Mouse (Mus musculus): ENCODE measurements at regions not wholly inside any gene's neighbourhood (a gene's known extent, or its start where the extent isn't known, plus 50 kb on each side); places are given as distances from the start of the nearest gene placed in this dataset.

GRCm38 (mm10) chr5:119518506-119519252 lies 151.8 kb upstream of the Tbx3 start:
- Histone ChIP-seq H3K4me3 (no peak overlapping the region), H3K4me2 (ENCODE audit: low read depth) (no peak overlapping the region), H3K79me2 (ENCODE audit: control insufficient read depth, insufficient read depth) (no peaks in the 10 kb centered on the region), H3K36me3 (ENCODE audit: control insufficient read depth, insufficient read depth) (no peaks in the 10 kb centered on the region), H3ac (ENCODE audit: control insufficient read depth, insufficient read length) (no peak overlapping the region), H3K27me3 (ENCODE audit: control insufficient read depth, insufficient read depth, insufficient read length) (no peaks in the 10 kb centered on the region)
- TF ChIP-seq TCF12 (IDR thresholded peaks at IDR 0.05; ENCODE audit: insufficient read depth, poor library complexity, severe bottlenecking) (no peak), MYOG (IDR thresholded peaks at IDR 0.05; ENCODE audit: control insufficient read depth in 1 of 3, insufficient read depth in 1 of 3, insufficient read length in 2 of 3, low read depth in 2 of 3) (no peak), MAX (IDR thresholded peaks at IDR 0.05; ENCODE audit: low read depth) (no peak), SRF (IDR thresholded peaks at IDR 0.05; ENCODE audit: control insufficient read depth, insufficient read length, low read depth) (no peak), MYOD1 (IDR thresholded peaks at IDR 0.05; ENCODE audit: control insufficient read depth in 1 of 3, insufficient read length in 2 of 3, low read depth in 2 of 3) (no peak), REST (IDR thresholded peaks at IDR 0.05; ENCODE audit: insufficient read depth, insufficient read length) (no peak), TCF3 (IDR thresholded peaks at IDR 0.05; ENCODE audit: insufficient read length, low read depth) (no peak), USF1 (IDR thresholded peaks at IDR 0.05; ENCODE audit: low read depth) (no peak), CEBPB (IDR thresholded peaks at IDR 0.05; ENCODE audit: insufficient read depth, poor library complexity, severe bottlenecking) (no peak)

DNA sequence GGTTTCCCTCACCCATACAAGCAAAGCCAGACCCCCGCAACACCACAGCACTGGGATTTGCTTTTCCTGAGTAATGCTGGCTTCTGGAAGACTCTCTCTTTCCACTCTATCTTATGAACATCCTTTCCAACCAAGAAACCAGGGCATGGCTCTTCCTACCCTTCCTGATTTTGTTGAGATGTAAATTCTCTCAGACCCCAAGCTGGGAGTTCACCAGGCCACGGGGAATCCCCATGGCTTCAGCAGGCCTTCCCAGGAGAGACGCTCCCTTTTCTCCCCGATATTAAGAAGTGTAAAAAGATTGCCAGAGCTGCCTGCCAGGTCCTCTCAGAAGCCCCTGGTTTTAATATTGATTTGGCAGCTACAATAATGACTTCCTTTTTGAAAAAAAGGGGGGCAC lies 146.3 kb upstream of the Tbx3 start:
- no peaks in the 10 kb centered on the region for H3K79me2 ChIP-seq (ENCODE audit: control insufficient read depth, insufficient read depth)
- no peak overlapping the region for H3ac ChIP-seq (ENCODE audit: control insufficient read depth, insufficient read length)
- H3K27me3 ChIP-seq (ENCODE audit: control insufficient read depth, insufficient read depth, insufficient read length): no peaks in the 10 kb centered on the region
- TF ChIP-seq TCF12 (IDR thresholded peaks at IDR 0.05; ENCODE audit: insufficient read depth, poor library complexity, severe bottlenecking): no peak
- TF ChIP-seq POLR2AphosphoS2 (IDR thresholded peaks at IDR 0.05; ENCODE audit: insufficient read length, low read depth): no peak
- TF ChIP-seq SRF (IDR thresholded peaks at IDR 0.05; ENCODE audit: control insufficient read depth, insufficient read length, low read depth): no peak
- TF ChIP-seq TCF3 (IDR thresholded peaks at IDR 0.05; ENCODE audit: insufficient read length, low read depth): no peak
- TF ChIP-seq REST (IDR thresholded peaks at IDR 0.05; ENCODE audit: insufficient read depth, insufficient read length): no peak
- no peak for TF ChIP-seq POLR2A (IDR thresholded peaks at IDR 0.05; ENCODE audit: insufficient read length, low read depth)
- TF ChIP-seq MAX (IDR thresholded peaks at IDR 0.05; ENCODE audit: low read depth): no peak
- no peak for TF ChIP-seq MYOG (IDR thresholded peaks at IDR 0.05; ENCODE audit: control insufficient read depth in 1 of 3, insufficient read depth in 1 of 3, insufficient read length in 2 of 3, low read depth in 2 of 3)
- TF ChIP-seq USF1 (IDR thresholded peaks at IDR 0.05; ENCODE audit: low read depth): no peak
- no peak for TF ChIP-seq E2F4 (IDR thresholded peaks at IDR 0.05; ENCODE audit: insufficient read depth)
- no peak for TF ChIP-seq CEBPB (IDR thresholded peaks at IDR 0.05; ENCODE audit: insufficient read depth, poor library complexity, severe bottlenecking)
- no peak for TF ChIP-seq MYOD1 (IDR thresholded peaks at IDR 0.05; ENCODE audit: control insufficient read depth in 1 of 3, insufficient read length in 2 of 3, low read depth in 2 of 3)
- no peak overlapping the region for H3K4me2 ChIP-seq (ENCODE audit: low read depth)
- H3K36me3 ChIP-seq (ENCODE audit: control insufficient read depth, insufficient read depth): no peaks in the 10 kb centered on the region
- no peak overlapping the region for H3K4me3 ChIP-seq

DNA sequence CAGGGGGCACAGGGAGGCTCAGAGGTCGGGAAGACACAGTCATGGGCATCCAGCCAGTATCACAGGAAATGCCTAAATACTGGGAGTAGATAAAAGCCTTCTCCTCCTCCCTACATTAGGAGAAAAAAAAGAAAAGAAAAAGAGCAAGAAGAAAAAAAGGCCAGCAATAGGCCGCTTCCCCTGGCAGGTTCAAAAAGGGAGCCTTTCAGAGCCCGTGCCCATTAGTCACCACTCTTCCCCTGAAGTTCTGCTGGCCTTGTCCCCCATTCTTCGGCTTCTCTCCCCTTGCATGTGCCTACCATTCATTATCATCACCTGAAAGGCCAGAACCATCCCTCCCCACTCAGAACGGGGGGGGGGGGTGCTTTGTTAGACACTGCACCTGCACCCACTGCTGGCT lies 144.5 kb upstream of the Tbx3 start:
- H3K36me3 ChIP-seq (ENCODE audit: control insufficient read depth, insufficient read depth): no peaks in the 10 kb centered on the region
- no peaks in the 10 kb centered on the region for H3K79me2 ChIP-seq (ENCODE audit: control insufficient read depth, insufficient read depth)
- no peak overlapping the region for H3ac ChIP-seq (ENCODE audit: control insufficient read depth, insufficient read length)
- no peaks in the 10 kb centered on the region for H3K27me3 ChIP-seq (ENCODE audit: control insufficient read depth, insufficient read depth, insufficient read length)
- TF ChIP-seq USF1 (IDR thresholded peaks at IDR 0.05; ENCODE audit: low read depth) (no peak), TCF12 (IDR thresholded peaks at IDR 0.05; ENCODE audit: insufficient read depth, poor library complexity, severe bottlenecking) (no peak), MAX (IDR thresholded peaks at IDR 0.05; ENCODE audit: low read depth) (no peak), POLR2A (IDR thresholded peaks at IDR 0.05; ENCODE audit: insufficient read length, low read depth) (no peak), SRF (IDR thresholded peaks at IDR 0.05; ENCODE audit: control insufficient read depth, insufficient read length, low read depth) (no peak), MYOG (IDR thresholded peaks at IDR 0.05; ENCODE audit: control insufficient read depth in 1 of 3, insufficient read depth in 1 of 3, insufficient read length in 2 of 3, low read depth in 2 of 3) (no peak), REST (IDR thresholded peaks at IDR 0.05; ENCODE audit: insufficient read depth, insufficient read length) (no peak), TCF3 (IDR thresholded peaks at IDR 0.05; ENCODE audit: insufficient read length, low read depth) (no peak), POLR2AphosphoS2 (IDR thresholded peaks at IDR 0.05; ENCODE audit: insufficient read length, low read depth) (no peak), CEBPB (IDR thresholded peaks at IDR 0.05; ENCODE audit: insufficient read depth, poor library complexity, severe bottlenecking) (no peak), E2F4 (IDR thresholded peaks at IDR 0.05; ENCODE audit: insufficient read depth) (no peak), MYOD1 (IDR thresholded peaks at IDR 0.05; ENCODE audit: control insufficient read depth in 1 of 3, insufficient read length in 2 of 3, low read depth in 2 of 3) (no peak)
- H3K4me3 ChIP-seq: no peak overlapping the region
- no peak overlapping the region for H3K4me2 ChIP-seq (ENCODE audit: low read depth)

- H3K4me3 ChIP-seq: no peak overlapping the region
- H3K36me3 ChIP-seq (ENCODE audit: control insufficient read depth, insufficient read depth): no peaks in the 10 kb centered on the region
- H3K4me2 ChIP-seq (ENCODE audit: low read depth): no peak overlapping the region
- TF ChIP-seq POLR2A (IDR thresholded peaks at IDR 0.05; ENCODE audit: insufficient read length, low read depth) (no peak), E2F4 (IDR thresholded peaks at IDR 0.05; ENCODE audit: insufficient read depth) (no peak), MYOD1 (IDR thresholded peaks at IDR 0.05; ENCODE audit: control insufficient read depth in 1 of 3, insufficient read length in 2 of 3, low read depth in 2 of 3) (no peak), TCF12 (IDR thresholded peaks at IDR 0.05; ENCODE audit: insufficient read depth, poor library complexity, severe bottlenecking) (no peak)
- H3ac ChIP-seq (ENCODE audit: control insufficient read depth, insufficient read length): no peak overlapping the region
- H3K79me2 ChIP-seq (ENCODE audit: control insufficient read depth, insufficient read depth): no peaks in the 10 kb centered on the region
- H3K27me3 ChIP-seq (ENCODE audit: control insufficient read depth, insufficient read depth, insufficient read length): no peaks in the 10 kb centered on the region
Observed at GRCm38 (mm10) chr5:119530009-119530408, 140.5 kb upstream of the Tbx3 start.

GRCm38 (mm10) chr5:119534946-119535345 lies 135.5 kb upstream of the Tbx3 start:
- H3ac ChIP-seq (ENCODE audit: control insufficient read depth, insufficient read length): no peak overlapping the region
- H3K79me2 ChIP-seq (ENCODE audit: control insufficient read depth, insufficient read depth): no peaks in the 10 kb centered on the region
- no peaks in the 10 kb centered on the region for H3K27me3 ChIP-seq (ENCODE audit: control insufficient read depth, insufficient read depth, insufficient read length)
- no peak overlapping the region for H3K4me3 ChIP-seq
- TF ChIP-seq CEBPB (IDR thresholded peaks at IDR 0.05; ENCODE audit: insufficient read depth, poor library complexity, severe bottlenecking) (no peak), POLR2A (IDR thresholded peaks at IDR 0.05; ENCODE audit: insufficient read length, low read depth) (no peak), TCF3 (IDR thresholded peaks at IDR 0.05; ENCODE audit: insufficient read length, low read depth) (no peak), SRF (IDR thresholded peaks at IDR 0.05; ENCODE audit: control insufficient read depth, insufficient read length, low read depth) (no peak), TCF12 (IDR thresholded peaks at IDR 0.05; ENCODE audit: insufficient read depth, poor library complexity, severe bottlenecking) (no peak), USF1 (IDR thresholded peaks at IDR 0.05; ENCODE audit: low read depth) (no peak), MYOD1 (IDR thresholded peaks at IDR 0.05; ENCODE audit: control insufficient read depth in 1 of 3, insufficient read length in 2 of 3, low read depth in 2 of 3) (no peak), POLR2AphosphoS2 (IDR thresholded peaks at IDR 0.05; ENCODE audit: insufficient read length, low read depth) (no peak), MYOG (IDR thresholded peaks at IDR 0.05; ENCODE audit: control insufficient read depth in 1 of 3, insufficient read depth in 1 of 3, insufficient read length in 2 of 3, low read depth in 2 of 3) (no peak), MAX (IDR thresholded peaks at IDR 0.05; ENCODE audit: low read depth) (no peak), E2F4 (IDR thresholded peaks at IDR 0.05; ENCODE audit: insufficient read depth) (no peak), REST (IDR thresholded peaks at IDR 0.05; ENCODE audit: insufficient read depth, insufficient read length) (no peak)
- no peaks in the 10 kb centered on the region for H3K36me3 ChIP-seq (ENCODE audit: control insufficient read depth, insufficient read depth)
- H3K4me2 ChIP-seq (ENCODE audit: low read depth): no peak overlapping the region
